Mouse (Mus musculus) stomach, embryonic 14.5 days (tissue): ENCODE data around the gene 2410004B18Rik. TPM values are rescaled to one million over a fixed set of nuclear protein-coding genes. Genes with fewer than 3 reads are reported as not detected.
A peak's percentile ranks its signal among the peaks of the same experiment; 100 is the strongest.

Experiments used
- ATAC-seq: fragments of 200-750 bp; cut with Nextera tagmentation; 2 replicates; pipeline ENCODE4 v1.8.0; 2017; ENCODE audit warnings: low read depth, moderate TSS enrichment; ENCODE audit not compliant: insufficient number of reproducible peaks, insufficient read depth, low FRiP score
- H3K27ac ChIP-seq: fragments of 300-500 bp; sonication (generic); 2 replicates; pipeline ENCODE4 v1.5.1; 2014; ENCODE audit warnings: mild to moderate bottlenecking, low read length, moderate library complexity, mixed read lengths
- H3K27me3 ChIP-seq: fragments of 300-500 bp; sonication (generic); 2 replicates; pipeline ENCODE4 v1.6.1; 2014; ENCODE audit warnings: low read length, control low read depth, mixed read lengths; ENCODE audit not compliant: control insufficient read depth, insufficient read depth
- H3K36me3 ChIP-seq: fragments of 300-500 bp; sonication (generic); 2 replicates; pipeline ENCODE4 v1.6.1; 2014; ENCODE audit warnings: mild to moderate bottlenecking, control low read depth, low read length, moderate library complexity, mixed read lengths; ENCODE audit not compliant: control insufficient read depth, insufficient read depth
- H3K4me1 ChIP-seq: fragments of 300-500 bp; sonication (generic); 2 replicates; pipeline ENCODE4 v1.6.1; 2014; ENCODE audit warnings: low read length, control low read depth, mixed read lengths; ENCODE audit not compliant: control insufficient read depth, insufficient read depth
- H3K4me2 ChIP-seq: fragments of 300-500 bp; sonication (generic); replicated peaks from 2 replicates; pipeline ENCODE4 v1.6.1; 2014; ENCODE audit warnings: low read depth, low read length, control low read depth
- H3K4me3 ChIP-seq: fragments of 300-500 bp; sonication (generic); 2 replicates; pipeline ENCODE4 v1.5.1; 2014; ENCODE audit warnings: low read depth, low read length, control low read depth
- H3K9ac ChIP-seq: fragments of 300-500 bp; sonication (generic); replicated peaks from 2 replicates; pipeline ENCODE4 v1.6.1; 2014; ENCODE audit warnings: low read depth, mild to moderate bottlenecking, control low read depth, low read length, moderate library complexity, mixed read lengths
- H3K9me3 ChIP-seq: fragments of 300-500 bp; sonication (generic); 2 replicates; pipeline ENCODE4 v1.6.1; 2016; ENCODE audit warnings: low read depth, low read length, control low read depth; ENCODE audit not compliant: control insufficient read depth
- WGBS: fragments of 180-500 bp; shearing (Covaris S2); extraction: QIAGEN DNeasy Blood & Tissue Kit; methylation state at CpG from one replicate; pipeline ENCODE4 v1.1.7; 2014; 5-methylcytosine and 5-hydroxymethylcytosine counted together
- polyA plus RNA-seq: library from polyadenylated mRNA; unstranded; fragments of >200 nt; fragmentation: Nextera tagmentation; extraction: Ambion mirVana; gene quantifications from 2 replicates; pipeline ENCODE4 v1.2.1, GENCODE M21; 2014

Gene 2410004B18Rik
- polyA plus RNA-seq, 1 experiment from 2014 or later: 45.1 TPM

DNA sequence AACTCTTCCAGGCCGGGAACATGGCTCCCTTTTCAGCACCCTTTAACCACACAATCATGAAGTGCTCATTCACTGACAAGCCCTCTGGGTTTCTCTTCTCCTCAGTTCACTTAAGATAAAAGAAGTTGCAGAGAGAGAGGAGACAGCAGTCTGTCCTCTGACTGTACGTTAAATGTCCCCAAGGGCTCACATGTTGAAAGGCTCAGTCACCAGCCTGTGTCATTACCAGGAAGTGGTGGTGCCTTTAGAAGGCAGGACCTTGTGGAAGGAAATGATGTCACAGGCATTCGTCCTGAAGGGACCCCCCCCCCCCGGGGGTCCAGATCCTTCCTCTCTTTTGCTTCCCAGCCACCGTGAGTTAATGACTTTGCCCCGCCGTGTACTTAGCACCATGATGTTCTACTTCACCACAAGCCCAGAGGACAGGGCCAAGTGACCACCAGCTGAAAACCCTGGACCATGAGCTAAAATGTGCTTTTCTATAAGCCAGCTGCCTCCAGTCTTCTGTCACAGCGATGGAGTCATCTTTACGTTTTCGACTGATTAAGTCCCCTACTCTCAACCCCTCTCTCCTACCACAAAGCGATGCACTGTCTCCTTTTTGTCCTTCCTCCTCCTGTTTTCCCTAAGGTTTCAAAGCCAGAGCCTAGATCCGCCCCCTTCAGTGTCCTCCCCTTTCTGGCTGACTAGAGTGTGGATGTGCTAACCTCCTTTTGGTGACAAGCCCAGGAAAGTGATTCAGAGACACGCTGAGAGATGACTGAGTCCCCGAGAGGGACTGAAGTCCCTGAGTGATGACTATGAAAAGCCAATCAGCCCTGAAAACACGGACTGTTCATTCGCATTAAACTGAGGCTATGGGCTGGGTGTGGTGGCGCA is 13.7 kb downstream of the 2410004B18Rik start:
- no peak for ATAC-seq
- Histone ChIP-seq H3K36me3 (no peaks in the 10 kb centered on the region), H3K27me3 (no peaks in the 10 kb centered on the region), H3K27ac (no peak overlapping the region), H3K4me2 (no peak overlapping the region), H3K9me3 (no peaks in the 10 kb centered on the region), H3K9ac (no peak overlapping the region), H3K4me3 (no peak overlapping the region), H3K4me1 (peaks cover 4% of the 10 kb centered on the region; the same call in 1 of the 2 replicates)
- 71% methylated on average over 17 of the region's 17 CpGs for WGBS

DNA sequence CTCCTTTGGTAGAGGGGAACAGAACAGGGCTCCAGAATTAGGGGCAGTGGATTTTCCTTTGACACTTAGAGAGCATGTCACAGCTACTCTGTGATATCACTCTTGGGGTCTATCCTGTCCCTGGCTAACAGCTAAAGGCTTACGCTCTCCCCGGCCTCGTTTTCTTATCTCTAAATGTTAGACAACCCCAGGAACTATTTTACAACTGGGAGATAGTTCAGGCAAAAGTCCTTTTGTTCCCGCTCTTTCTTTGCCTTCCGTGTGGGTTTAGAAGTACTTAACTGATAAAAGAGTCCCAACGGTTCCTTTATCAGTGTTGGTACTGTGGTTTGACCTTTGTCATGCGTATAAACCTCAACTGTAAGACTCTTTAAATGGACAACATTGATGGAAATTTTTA is 15.1 kb downstream of the 2410004B18Rik start:
- H3K4me1 ChIP-seq: peaks cover 4% of the 10 kb centered on the region; the same call in 1 of the 2 replicates
- H3K9me3 ChIP-seq: no peaks in the 10 kb centered on the region
- H3K27me3 ChIP-seq: no peaks in the 10 kb centered on the region
- no peak for ATAC-seq
- H3K4me3 ChIP-seq: no peak overlapping the region
- WGBS: 53% methylated on average over 7 of the region's 7 CpGs
- H3K9ac ChIP-seq: no peak overlapping the region
- no peak overlapping the region for H3K4me2 ChIP-seq
- no peaks in the 10 kb centered on the region for H3K36me3 ChIP-seq
- no peak overlapping the region for H3K27ac ChIP-seq

DNA sequence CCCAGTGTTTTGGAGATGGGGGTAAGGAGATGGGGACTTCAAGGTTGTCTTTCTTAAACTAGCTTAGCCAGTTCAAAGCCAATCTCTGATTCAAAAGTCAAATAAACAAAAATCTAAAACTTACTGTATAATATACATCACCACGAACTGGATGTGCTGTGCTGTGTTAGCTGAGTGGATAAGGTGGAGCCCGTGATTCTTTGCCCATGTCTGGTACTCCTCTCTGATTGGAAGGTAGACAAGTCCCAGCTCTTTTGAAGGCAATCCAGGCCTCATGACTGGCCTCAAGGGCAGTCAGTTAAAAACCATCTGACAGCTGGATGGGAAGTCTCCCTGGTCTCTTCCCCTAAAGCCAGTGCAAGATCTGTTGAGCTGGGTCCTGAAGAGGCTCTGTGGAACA is 15.6 kb downstream of the 2410004B18Rik start:
- Histone ChIP-seq H3K9ac (no peak overlapping the region), H3K27ac (no peak overlapping the region), H3K4me3 (no peak overlapping the region), H3K4me2 (no peak overlapping the region), H3K27me3 (no peaks in the 10 kb centered on the region), H3K9me3 (no peaks in the 10 kb centered on the region), H3K36me3 (no peaks in the 10 kb centered on the region), H3K4me1 (peaks cover 4% of the 10 kb centered on the region; the same call in 1 of the 2 replicates)
- ATAC-seq: no peak
- 73% methylated on average over 2 of the region's 2 CpGs for WGBS

DNA sequence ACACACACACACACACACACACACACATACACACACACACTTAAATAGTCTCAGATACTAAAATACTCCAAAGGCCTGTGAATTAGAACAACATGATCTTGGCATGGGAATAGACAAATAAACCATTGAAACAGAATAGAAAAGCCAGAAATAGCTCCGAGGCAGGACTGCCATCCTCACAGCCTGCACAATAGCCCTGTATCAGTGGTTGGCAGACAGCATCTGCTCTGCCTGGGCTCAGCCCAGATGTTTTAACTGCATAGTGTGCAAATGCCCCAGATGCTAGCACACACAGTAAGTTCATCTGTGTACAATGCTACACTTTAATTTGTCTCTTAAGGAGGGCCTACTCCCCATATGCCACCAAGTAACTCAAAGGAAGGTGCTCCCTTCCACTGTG is 22.0 kb downstream of the 2410004B18Rik start:
- H3K4me2 ChIP-seq: no peak overlapping the region
- WGBS: 58% methylated on average over 1 of the region's 1 CpGs
- no peaks in the 10 kb centered on the region for H3K36me3 ChIP-seq
- no peak overlapping the region for H3K4me3 ChIP-seq
- H3K9me3 ChIP-seq: no peaks in the 10 kb centered on the region
- ATAC-seq: no peak
- H3K27me3 ChIP-seq: no peaks in the 10 kb centered on the region
- H3K27ac ChIP-seq: no peak overlapping the region
- peaks cover 12% of the 10 kb centered on the region for H3K4me1 ChIP-seq
- no peak overlapping the region for H3K9ac ChIP-seq

DNA sequence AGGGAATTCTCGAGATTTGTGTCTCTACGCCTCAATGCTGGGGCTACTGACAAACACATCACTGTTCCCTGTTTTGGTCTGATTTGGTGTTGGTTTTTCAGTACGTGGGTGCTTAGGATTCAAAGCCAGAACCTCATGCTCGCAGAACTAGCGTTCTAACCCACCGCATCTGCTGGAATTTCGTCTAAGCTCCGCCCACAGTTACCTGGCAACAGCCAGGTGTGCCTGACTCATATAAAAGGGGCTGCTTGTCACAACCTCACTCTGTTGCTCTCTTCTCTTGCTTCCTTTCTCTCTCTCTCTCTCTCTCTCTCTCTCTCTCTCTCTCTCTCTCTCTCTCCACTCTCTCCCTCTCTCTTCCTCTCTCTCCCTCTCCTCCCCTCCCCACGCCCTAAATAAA is 24.6 kb downstream of the 2410004B18Rik start:
- no peaks in the 10 kb centered on the region for H3K9me3 ChIP-seq
- no peak overlapping the region for H3K4me3 ChIP-seq
- ATAC-seq: no peak
- WGBS: 26% methylated on average over 9 of the region's 9 CpGs
- H3K27me3 ChIP-seq: no peaks in the 10 kb centered on the region
- H3K4me2 ChIP-seq: no peak overlapping the region
- no peaks in the 10 kb centered on the region for H3K36me3 ChIP-seq
- peaks cover 12% of the 10 kb centered on the region for H3K4me1 ChIP-seq
- H3K9ac ChIP-seq: no peak overlapping the region
- H3K27ac ChIP-seq: no peak overlapping the region

DNA sequence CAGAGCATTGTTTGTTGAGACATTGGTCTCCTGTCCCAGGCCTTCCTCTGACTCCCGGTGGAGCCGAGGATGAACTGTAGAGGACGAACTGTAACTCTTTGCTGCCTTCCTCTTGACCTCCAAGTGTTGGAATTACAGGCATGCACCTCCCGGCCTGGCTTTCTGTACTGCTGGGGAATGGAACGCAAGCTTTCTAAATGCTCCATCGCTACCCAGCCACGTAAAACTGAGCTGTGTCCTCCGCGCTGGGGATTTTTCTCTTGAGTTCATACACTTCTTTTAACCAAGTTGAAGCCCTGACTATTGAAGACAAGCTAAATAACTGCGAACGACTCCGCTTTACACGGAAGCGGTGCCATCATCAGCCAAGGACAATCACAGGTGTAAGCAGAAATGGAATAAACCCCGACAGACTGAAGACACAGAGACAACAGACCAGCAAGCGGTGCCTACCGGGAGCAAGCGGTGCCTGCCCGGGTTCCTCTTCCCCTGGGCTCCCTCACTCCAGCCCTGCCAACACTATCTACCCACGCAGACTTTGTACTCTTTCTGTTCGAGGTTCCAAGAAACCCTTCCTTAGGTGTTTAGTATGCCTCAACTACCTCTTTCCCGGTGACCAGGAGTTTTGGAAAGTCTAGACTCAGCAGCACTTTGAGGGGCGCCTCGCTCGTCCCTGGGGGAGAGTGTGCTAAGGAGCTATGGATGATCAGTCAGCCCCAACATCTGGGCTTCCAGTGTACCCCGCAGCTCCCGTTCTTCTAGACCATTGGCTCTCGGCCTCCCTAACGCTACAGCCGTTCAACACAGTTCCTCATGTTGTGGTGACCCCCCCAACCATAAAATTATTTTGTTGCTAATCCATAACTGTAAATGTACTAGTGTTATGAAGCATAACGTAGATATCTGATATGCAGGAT is 25.5 kb downstream of the 2410004B18Rik start:
- Histone ChIP-seq H3K27ac (peak overlapping the region; percentile 62), H3K4me3 (no peak overlapping the region), H3K4me2 (peak overlapping the region; percentile 28), H3K27me3 (no peaks in the 10 kb centered on the region), H3K9me3 (no peaks in the 10 kb centered on the region), H3K36me3 (no peaks in the 10 kb centered on the region), H3K4me1 (peaks cover 12% of the 10 kb centered on the region), H3K9ac (no peak overlapping the region)
- no peak for ATAC-seq
- WGBS: 23% methylated on average over 31 of the region's 31 CpGs

DNA sequence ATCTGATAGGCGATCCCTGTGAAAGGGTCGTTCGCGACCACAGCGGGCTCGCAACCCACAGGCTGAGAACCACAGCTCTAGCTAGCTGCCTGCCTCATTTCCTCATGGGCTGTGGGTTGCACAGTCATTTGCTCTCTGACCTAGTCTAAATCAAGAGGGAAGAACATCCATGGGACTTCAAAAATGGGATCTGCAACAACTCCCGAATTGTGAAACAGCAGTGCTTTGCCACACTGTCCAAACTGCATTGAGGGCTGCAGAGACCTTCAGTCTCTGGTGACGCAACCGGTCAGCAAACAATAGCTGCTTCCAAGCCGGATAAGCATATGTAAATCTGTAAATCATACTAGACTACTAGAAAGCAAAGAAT is 26.2 kb downstream of the 2410004B18Rik start:
- Histone ChIP-seq H3K27me3 (no peaks in the 10 kb centered on the region), H3K4me1 (peaks cover 12% of the 10 kb centered on the region), H3K4me2 (peak overlapping the region; percentile 28), H3K27ac (peak overlapping the region; percentile 62), H3K36me3 (no peaks in the 10 kb centered on the region), H3K4me3 (no peak overlapping the region), H3K9ac (no peak overlapping the region), H3K9me3 (no peaks in the 10 kb centered on the region)
- peak; percentile 71; the same call in 1 of the 2 replicates for ATAC-seq
- WGBS: 28% methylated on average over 10 of the region's 10 CpGs

DNA sequence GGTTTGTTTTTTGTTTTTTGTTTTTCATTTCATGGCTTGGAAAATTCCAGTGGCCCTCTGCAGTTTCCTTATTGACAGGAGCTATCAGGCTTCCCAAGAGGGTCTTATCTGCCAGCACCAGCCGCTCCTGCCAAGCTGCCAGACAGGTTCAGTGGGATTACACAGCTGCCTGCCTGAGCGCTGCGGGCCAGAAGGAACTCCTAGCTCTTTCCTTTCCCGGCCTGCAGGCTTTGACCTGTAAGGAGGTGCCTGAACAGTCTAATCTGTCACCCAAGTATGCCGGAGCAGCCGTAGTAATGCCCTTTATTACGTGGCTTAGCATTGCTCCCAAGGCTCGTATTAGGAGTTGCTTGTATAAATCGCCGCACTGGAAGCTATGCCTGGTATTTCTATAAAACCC is 26.7 kb downstream of the 2410004B18Rik start:
- H3K4me3 ChIP-seq: no peak overlapping the region
- peak overlapping the region; percentile 62; the same call in 1 of the 2 replicates for H3K27ac ChIP-seq
- H3K9me3 ChIP-seq: no peaks in the 10 kb centered on the region
- 6% methylated on average over 10 of the region's 10 CpGs for WGBS
- no peaks in the 10 kb centered on the region for H3K27me3 ChIP-seq
- H3K36me3 ChIP-seq: no peaks in the 10 kb centered on the region
- peaks cover 12% of the 10 kb centered on the region for H3K4me1 ChIP-seq
- no peak overlapping the region for H3K9ac ChIP-seq
- ATAC-seq: peak; percentile 93
- H3K4me2 ChIP-seq: peak overlapping the region; percentile 28
